Mouse (Mus musculus) regulatory T cell (primary cell): ENCODE measurements around the gene Ntn5.

Source experiments
- in situ Hi-C: fragments of 300-600 bp; cut with MboI, MseI; formaldehyde crosslinking; loops from one replicate; pipeline ENCODE4 v1.15.1; 2025; ENCODE audit warnings: high pct_unique_total_duplicates

The Ntn5 gene

GRCm38 (mm10) chr7:45712022-45712757 is 28.4 kb downstream of the Ntn5 start:
- in situ Hi-C loops = no loop called here

- in situ Hi-C loops = no loop called here
These were observed 29.6 kb downstream of the Ntn5 start for GRCm38 (mm10) chr7:45713396-45713795.

DNA sequence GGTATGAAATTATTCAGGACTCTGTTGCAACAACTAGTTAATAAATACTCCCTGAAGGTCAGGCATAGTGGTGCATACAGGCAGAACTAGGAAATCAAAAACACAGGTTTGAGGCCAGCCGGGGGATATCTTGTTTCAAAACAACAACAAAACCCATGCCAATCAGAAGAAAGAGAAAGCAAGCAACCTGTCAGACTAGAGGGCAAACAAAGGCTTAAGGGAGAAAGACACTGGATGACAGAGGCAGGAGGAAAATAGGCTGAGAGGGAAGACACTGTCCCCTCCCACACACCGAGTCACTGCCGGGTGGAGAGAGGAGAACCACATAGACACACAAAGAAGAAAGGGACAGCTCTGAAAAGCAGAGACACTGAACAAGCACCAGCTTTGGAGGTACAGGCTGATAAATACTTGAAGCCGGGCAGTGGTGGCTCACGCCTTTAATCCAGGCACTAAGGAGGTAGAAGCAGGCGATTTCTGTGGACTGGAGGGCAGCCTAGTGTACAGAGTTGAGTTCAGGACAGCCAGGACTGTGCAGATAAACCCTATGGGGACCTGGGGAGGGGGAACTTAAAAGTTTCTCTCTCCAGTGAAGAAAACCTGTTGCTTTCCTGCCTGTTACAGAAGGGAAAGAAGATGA is 30.2 kb downstream of the Ntn5 start:
- in situ Hi-C loops = no loop called here

GRCm38 (mm10) chr7:45714630-45715089 is 30.8 kb downstream of the Ntn5 start:
- in situ Hi-C loops = no loop called here

DNA sequence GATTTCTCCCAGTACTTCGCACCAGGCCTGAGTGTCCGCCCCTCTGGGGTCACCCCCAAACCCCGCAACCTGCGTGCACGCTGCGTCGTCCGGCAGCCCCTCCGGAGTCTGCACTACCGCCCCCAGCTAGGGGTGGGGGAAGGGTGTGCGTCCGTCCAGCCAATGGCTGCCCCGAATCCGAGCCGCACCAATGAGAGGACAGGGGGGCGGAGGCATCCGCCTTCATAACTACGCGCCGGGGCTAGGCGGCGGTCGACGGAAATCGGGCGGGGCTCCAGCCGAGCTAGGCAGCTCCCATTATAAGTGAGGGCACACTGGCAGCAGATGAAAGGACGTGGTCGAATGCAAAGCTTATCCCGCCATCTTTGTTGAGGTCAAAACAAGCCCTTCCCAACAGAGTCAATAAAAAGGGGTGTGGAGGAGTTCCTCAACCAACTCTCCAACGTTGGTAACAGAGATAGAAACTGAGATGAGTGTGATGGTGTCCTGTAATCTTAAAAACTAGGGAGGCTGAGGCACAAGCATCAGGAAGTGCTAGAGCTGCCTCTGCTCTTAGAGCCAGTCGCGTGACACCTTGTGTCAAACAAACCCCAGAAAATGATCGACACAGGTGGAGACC is 31.4 kb downstream of the Ntn5 start, which contains the start of gene Rpl18:
Rpl18 (plus strand) TSS at position 368 of the 619 bp plus-strand sequence.
- in situ Hi-C loops = no loop called here

GRCm38 (mm10) chr7:45715741-45716459 is 32.1 kb downstream of the Ntn5 start:
- in situ Hi-C loops = no loop called here

DNA sequence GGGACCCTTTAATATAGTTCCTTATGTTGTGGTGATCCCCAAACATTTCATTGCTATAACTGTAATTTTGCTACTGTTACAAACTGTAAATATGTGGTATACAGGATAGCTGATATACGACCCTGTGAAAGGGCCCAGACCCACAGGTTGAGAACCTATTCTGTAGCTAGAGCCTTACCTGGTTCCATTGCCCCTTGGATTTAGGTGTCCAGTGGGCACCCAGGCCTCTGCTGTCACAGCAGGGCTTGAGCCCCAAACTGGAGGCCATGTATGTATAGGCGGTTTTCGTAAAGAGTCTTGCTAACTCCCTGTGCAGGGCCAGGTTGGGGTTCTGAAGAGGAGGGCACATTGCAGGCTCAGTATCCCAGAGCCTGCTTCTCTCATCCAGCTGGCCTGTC is 32.6 kb downstream of the Ntn5 start:
- in situ Hi-C loops = no loop called here

GRCm38 (mm10) chr7:45716952-45717917 is 33.4 kb downstream of the Ntn5 start:
- in situ Hi-C loops = no loop called here

DNA sequence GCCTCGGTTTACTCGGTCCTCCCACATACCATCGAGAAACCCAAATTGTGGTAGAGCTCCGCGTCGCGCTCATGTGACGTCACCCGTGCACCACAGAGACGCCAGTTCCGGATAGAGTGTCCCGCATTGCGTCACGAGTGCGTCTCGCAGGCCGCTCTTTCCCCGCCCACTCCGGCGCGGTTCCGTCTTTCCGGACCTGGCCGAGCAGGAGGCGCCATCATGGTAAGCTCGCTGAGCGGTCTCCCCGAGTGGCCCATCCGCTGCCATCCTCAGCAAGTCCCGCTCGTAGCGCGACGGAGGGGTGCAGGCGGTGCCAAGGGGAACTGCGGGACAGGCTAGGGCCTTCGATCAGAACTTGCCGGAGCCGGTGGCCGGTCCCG is 34.1 kb downstream of the Ntn5 start, which contains the start of gene Sphk2:
Sphk2 (minus strand) TSS at position 85 of the 380 bp plus-strand sequence.
- in situ Hi-C loops = no loop called here

DNA sequence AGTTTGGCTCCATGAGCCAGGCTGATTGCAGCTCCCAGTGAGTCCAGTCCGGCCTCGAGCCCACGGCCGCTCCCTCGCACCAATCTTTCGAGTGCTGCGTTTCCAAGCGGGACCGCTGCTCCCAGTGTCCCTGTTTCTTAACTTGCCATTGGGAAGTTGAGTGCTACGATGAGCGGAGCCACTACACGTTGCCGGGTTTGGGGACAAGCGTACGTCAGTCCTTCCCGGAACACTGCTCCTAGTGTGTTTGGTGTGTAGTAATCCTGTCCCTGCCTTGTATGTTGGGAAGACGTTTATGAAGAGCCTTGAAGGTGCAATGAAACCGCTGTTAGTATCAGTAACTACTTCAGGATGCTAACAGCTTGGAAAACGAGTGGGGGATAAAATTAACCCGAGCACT is 34.5 kb downstream of the Ntn5 start:
- in situ Hi-C loops = no loop called here

DNA sequence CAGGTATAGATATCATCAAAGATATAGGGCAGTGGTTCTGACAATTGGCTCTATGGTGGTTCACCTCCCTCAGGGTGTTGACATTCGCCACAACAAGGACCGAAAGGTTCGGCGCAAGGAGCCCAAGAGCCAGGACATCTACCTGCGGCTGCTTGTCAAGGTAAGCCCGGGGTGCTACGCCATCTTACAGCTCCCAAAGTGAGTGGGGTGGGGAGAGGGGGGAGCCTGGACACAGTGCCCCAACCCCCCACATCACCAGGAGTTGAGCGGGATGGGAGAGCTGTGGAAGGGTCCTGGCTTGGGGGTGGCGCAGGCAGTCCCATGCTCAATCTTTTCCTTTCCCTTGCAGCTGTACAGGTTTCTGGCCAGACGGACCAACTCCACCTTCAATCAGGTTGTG is 35.4 kb downstream of the Ntn5 start:
- in situ Hi-C loops = no loop called here

DNA sequence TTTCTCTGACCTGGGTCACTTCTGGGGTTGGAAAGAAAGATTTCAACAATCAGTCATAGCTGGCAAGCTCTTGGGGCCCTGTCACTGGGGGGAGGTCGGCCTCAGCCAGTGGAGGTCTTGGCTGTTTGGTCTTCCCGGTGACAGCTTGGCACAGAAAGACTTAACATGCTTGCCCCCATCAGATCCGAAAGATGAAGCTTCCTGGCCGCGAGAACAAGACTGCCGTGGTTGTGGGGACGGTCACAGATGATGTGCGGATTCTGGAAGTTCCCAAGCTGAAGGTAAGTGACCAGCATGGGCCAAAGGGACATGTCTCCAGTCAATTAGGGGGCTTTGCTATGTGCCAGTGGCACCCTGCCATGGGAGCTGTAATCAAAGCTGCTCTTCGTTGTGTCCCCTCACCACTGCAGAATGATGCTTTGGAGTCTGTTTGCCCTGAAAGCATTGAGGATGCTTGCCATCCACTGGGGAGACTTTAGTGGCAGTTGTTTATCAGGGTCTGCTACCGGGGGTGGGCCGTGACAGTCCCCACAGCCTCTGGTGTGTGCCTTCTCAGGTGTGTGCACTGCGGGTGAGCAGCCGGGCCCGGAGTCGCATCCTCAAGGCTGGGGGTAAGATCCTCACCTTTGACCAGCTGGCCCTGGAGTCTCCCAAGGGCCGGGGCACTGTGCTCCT is 36.1 kb downstream of the Ntn5 start:
- in situ Hi-C loops = loop anchor here (10.0 kb wide), 1 partner anchor 1165 kb away; the partner anchor contains the start of gene Nr1h2

GRCm38 (mm10) chr7:45720413-45721233 is 36.8 kb downstream of the Ntn5 start, which contains the start of gene Fam83e:
Gene Fam83e, plus strand, starts transcription at chr7:45721212.
- in situ Hi-C loops = loop anchor here (10.0 kb wide), 1 partner anchor 1166 kb away; the partner anchor contains the start of gene Nr1h2

GRCm38 (mm10) chr7:45721234-45721571 is 37.4 kb downstream of the Ntn5 start:
- in situ Hi-C loops = loop anchor here (10.0 kb wide), 1 partner anchor 1166 kb away; the partner anchor contains the start of gene Nr1h2

DNA sequence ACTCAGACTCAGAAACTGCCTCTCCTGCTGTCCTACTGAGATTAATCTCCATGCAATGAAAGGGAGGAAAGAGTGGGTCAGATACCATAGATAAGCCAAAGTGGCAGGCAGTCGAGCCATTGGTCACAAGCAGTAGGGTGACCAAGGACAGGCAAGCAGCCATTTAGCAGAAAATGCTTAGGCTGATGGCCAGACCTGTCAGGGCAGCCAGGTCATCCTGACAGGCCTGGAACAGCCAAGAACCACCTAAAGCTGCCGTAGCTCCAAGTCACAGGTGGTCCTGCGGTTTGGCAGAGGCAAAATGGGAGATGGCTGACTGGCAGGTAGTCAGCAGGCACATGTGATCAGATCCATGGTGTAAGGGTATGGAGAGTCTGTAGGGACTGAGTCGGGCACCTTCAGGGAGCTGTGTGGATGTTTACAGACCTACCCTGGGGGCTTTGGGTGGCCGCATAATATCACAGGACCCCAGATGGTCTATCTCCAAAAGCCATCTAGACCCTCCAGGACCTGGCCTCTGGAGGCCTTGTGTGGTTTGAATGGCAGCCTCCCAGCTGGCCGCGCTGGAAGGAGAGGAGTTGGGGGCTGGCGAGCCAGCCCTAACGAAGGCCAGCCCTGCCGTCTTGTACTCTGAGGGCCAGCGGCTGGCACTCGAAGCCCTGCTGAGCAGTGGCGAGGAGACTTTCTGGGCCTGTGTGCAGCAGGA is 38.0 kb downstream of the Ntn5 start:
- in situ Hi-C loops = loop anchor here (10.0 kb wide), 1 partner anchor 1167 kb away; the partner anchor contains the start of gene Nr1h2

DNA sequence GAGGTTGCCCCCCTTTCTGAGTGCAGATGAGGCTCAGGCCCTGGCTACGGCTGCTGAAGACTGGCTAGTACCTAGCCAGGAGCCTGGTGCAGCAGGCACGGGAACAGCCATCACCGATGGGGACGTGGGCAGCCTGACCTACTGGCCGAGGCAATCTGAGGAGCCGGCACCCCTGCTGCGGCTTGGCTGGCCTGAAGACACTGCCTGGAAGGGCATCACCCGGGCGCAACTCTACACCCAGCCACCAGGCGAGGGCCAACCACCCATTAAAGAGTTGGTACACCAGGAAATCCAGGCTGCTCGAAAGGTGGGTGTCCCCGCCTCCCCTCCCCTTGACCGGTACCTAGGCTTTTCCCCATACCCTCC is 38.5 kb downstream of the Ntn5 start:
- in situ Hi-C loops = loop anchor here (10.0 kb wide), 1 partner anchor 1168 kb away; the partner anchor contains the start of gene Nr1h2

DNA sequence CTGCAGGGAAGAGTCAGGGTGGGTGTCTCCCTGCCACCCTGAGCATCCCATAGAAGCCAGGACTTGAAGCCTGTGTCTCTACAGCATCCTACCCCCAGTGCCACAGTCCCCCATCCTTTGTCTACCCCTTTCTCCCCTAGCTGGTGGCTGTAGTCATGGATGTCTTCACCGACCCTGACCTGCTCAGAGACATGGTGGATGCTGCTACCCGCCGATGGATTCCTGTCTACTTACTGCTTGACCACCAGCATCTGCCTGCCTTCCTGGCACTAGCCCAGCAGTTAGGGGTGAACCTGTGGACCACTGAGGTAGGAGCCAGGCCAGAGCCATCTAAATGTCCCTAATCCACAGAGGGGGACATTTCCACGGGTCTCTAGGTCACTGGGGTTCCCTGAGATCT is 39.5 kb downstream of the Ntn5 start:
- in situ Hi-C loops = loop anchor here (10.0 kb wide), 1 partner anchor 1168 kb away; the partner anchor contains the start of gene Nr1h2

- in situ Hi-C loops = loop anchor here (10.0 kb wide), 1 partner anchor 1169 kb away; the partner anchor contains the start of gene Nr1h2
These were observed 40.0 kb downstream of the Ntn5 start for GRCm38 (mm10) chr7:45723781-45724180.
